Mouse (Mus musculus): ENCODE measurements around the gene Cish. TPM values are rescaled to one million over a fixed set of nuclear protein-coding genes. Genes with fewer than 3 reads are reported as not detected.

Cish gene
- polyA plus RNA-seq, 1 experiment from 2014 or later: 26.2 TPM

- Histone ChIP-seq H3K36me3 (ENCODE audit: insufficient read depth, low read length) (no peaks in the 10 kb centered on the region), H3K9me3 (replicated peaks; ENCODE audit: low read length) (no peaks in the 10 kb centered on the region), H3K9ac (ENCODE audit: low read depth, low read length) (no peak overlapping the region), H3K27me3 (ENCODE audit: insufficient read depth, low read length) (no peaks in the 10 kb centered on the region; the same call in 1 of the 2 replicates), H3K4me2 (ENCODE audit: low read length) (no peak overlapping the region), H3K27ac (no peak overlapping the region), H3K4me3 (replicated peaks; ENCODE audit: low read depth, low read length) (no peak overlapping the region), H3K4me1 (replicated peaks; ENCODE audit: insufficient read depth, low read length) (no peaks in the 10 kb centered on the region)
- ATAC-seq (replicated peaks; ENCODE audit: low FRiP score, low read depth) (no peak), DNase-seq (ENCODE audit: low spot score) (no peak)
- no peak for TF ChIP-seq CTCF (IDR thresholded peaks at IDR 0.05; ENCODE audit: low read depth)
- WGBS: 66% methylated on average over 6 of the region's 6 CpGs
These were observed 48.2 kb downstream of the Cish start for GRCm38 (mm10) chr9:107344027-107344426.

GRCm38 (mm10) chr9:107346081-107346480 is 50.3 kb downstream of the Cish start:
- WGBS: 90% methylated on average over 8 of the region's 8 CpGs
- Histone ChIP-seq H3K4me3 (replicated peaks; ENCODE audit: low read depth, low read length) (no peak overlapping the region), H3K27ac (no peak overlapping the region), H3K4me2 (ENCODE audit: low read length) (no peak overlapping the region), H3K36me3 (ENCODE audit: insufficient read depth, low read length) (no peaks in the 10 kb centered on the region), H3K27me3 (ENCODE audit: insufficient read depth, low read length) (no peaks in the 10 kb centered on the region; the same call in 1 of the 2 replicates), H3K9me3 (replicated peaks; ENCODE audit: low read length) (no peaks in the 10 kb centered on the region), H3K9ac (ENCODE audit: low read depth, low read length) (no peak overlapping the region), H3K4me1 (replicated peaks; ENCODE audit: insufficient read depth, low read length) (no peaks in the 10 kb centered on the region)
- no peak for ATAC-seq (replicated peaks; ENCODE audit: low FRiP score, low read depth)
- DNase-seq (ENCODE audit: low spot score): no peak
- no peak for TF ChIP-seq CTCF (IDR thresholded peaks at IDR 0.05; ENCODE audit: low read depth)

- H3K27ac ChIP-seq: no peak overlapping the region
- H3K9ac ChIP-seq (ENCODE audit: low read depth, low read length): 0 out of 2 replicates have a peak overlapping the region, but pooled peaks have one; percentile 31
- H3K36me3 ChIP-seq (ENCODE audit: insufficient read depth, low read length): no peaks in the 10 kb centered on the region
- H3K4me1 ChIP-seq (replicated peaks; ENCODE audit: insufficient read depth, low read length): no peaks in the 10 kb centered on the region
- H3K27me3 ChIP-seq (ENCODE audit: insufficient read depth, low read length): no peaks in the 10 kb centered on the region
- DNase-seq (ENCODE audit: low spot score): no peak
- no peak overlapping the region for H3K4me3 ChIP-seq (replicated peaks; ENCODE audit: low read depth, low read length)
- no peaks in the 10 kb centered on the region for H3K9me3 ChIP-seq (replicated peaks; ENCODE audit: low read length)
- 51% methylated on average over 9 of the region's 9 CpGs for WGBS
- TF ChIP-seq CTCF (IDR thresholded peaks at IDR 0.05; ENCODE audit: low read depth): no peak
- no peak overlapping the region for H3K4me2 ChIP-seq (ENCODE audit: low read length)
- no peak for ATAC-seq (replicated peaks; ENCODE audit: low FRiP score, low read depth)
These were observed 51.9 kb downstream of the Cish start for GRCm38 (mm10) chr9:107347586-107348183.

- no peaks in the 10 kb centered on the region for H3K4me1 ChIP-seq (replicated peaks; ENCODE audit: insufficient read depth, low read length)
- DNase-seq (ENCODE audit: low spot score) (no peak), ATAC-seq (replicated peaks; ENCODE audit: low FRiP score, low read depth) (no peak)
- H3K9me3 ChIP-seq (replicated peaks; ENCODE audit: low read length): no peaks in the 10 kb centered on the region
- no peak overlapping the region for H3K4me2 ChIP-seq (ENCODE audit: low read length)
- H3K27ac ChIP-seq: no peak overlapping the region
- H3K4me3 ChIP-seq (replicated peaks; ENCODE audit: low read depth, low read length): no peak overlapping the region
- whole genome bisulfite sequencing: 36% methylated on average over 7 of the region's 7 CpGs
- H3K9ac ChIP-seq (ENCODE audit: low read depth, low read length): no peak overlapping the region
- H3K36me3 ChIP-seq (ENCODE audit: insufficient read depth, low read length): no peaks in the 10 kb centered on the region
- no peak for TF ChIP-seq CTCF (IDR thresholded peaks at IDR 0.05; ENCODE audit: low read depth)
- no peaks in the 10 kb centered on the region for H3K27me3 ChIP-seq (ENCODE audit: insufficient read depth, low read length)
These were observed 53.5 kb downstream of the Cish start for GRCm38 (mm10) chr9:107349321-107349720.

Other genes with a start within 250 kb of the Cish start
- gene Dock3, start 64.1 kb upstream of the Cish start, polyA plus RNA-seq (2015; fragmentation: Nextera tagmentation; extraction: Ambion mirVana): 0.20 and 0.37 TPM in 2 replicates
- 13.4 and 14.0 TPM in 2 replicates for gene Mapkapk3, start 6.1 kb upstream of the Cish start, polyA plus RNA-seq (2015; fragmentation: Nextera tagmentation; extraction: Ambion mirVana)
- gene Hemk1, start 42.3 kb downstream of the Cish start, polyA plus RNA-seq (2015; fragmentation: Nextera tagmentation; extraction: Ambion mirVana): 10.1 and 11.5 TPM in 2 replicates
- gene 6430571L13Rik, start 44.6 kb downstream of the Cish start, polyA plus RNA-seq (2015; fragmentation: Nextera tagmentation; extraction: Ambion mirVana): 2.0 and 2.2 TPM in 2 replicates
- 0.64 TPM in 2 replicates for gene Cacna2d2, start 103.6 kb downstream of the Cish start, polyA plus RNA-seq (2015; fragmentation: Nextera tagmentation; extraction: Ambion mirVana)
- gene Tmem115, start 237.9 kb downstream of the Cish start, polyA plus RNA-seq (2015; fragmentation: Nextera tagmentation; extraction: Ambion mirVana): 53.2 and 54.7 TPM in 2 replicates
- gene Cyb561d2, start 246.2 kb downstream of the Cish start, polyA plus RNA-seq (2015; fragmentation: Nextera tagmentation; extraction: Ambion mirVana): 50.1 and 53.9 TPM in 2 replicates
- gene Nprl2, start 246.2 kb downstream of the Cish start, polyA plus RNA-seq (2015; fragmentation: Nextera tagmentation; extraction: Ambion mirVana): 43.8 and 45.5 TPM in 2 replicates

All from kidney, postnatal 0 days (tissue).